Mouse (Mus musculus): ENCODE measurements at regions not wholly inside any gene's neighbourhood (a gene's known extent, or its start where the extent isn't known, plus 50 kb on each side); places are given as distances from the start of the nearest gene placed in this dataset.

DNA sequence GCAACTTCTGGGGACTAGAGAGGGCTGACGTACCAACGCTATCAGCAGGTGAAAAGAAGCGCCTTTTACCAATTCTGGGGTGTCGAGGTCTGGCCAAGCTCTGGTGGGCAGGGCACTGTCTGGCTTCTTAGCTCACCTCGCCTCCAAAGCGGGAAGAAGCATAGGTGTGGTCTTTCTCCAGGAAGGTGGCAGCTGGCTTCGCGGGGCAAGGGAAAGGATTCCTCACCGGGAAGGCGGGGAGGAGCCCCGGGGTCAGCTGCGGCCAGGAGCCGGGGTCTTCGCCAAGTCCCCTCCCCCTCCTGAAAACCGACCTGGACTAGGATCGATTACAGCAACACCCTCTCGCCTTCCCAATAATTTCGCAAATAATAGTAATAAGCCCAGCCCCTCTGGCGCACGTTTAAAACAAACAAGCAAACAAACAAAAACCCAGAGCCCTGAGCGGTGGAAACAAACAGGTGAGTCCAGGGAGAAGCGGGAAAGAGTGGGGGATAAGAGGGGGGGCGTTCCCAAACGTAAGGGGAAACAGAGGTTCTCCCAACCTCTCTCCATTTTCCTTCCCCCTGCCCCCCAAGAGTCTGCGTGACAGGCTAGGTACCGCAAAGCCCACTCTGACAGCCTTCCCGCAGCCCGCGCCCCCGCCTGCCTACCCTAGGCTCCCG lies 63.5 kb upstream of the Ak4 start:
- WGBS: under 1% methylated on average over 30 of the region's 31 CpGs
- H3K4me3 ChIP-seq: peak overlapping the region; percentile 94

DNA sequence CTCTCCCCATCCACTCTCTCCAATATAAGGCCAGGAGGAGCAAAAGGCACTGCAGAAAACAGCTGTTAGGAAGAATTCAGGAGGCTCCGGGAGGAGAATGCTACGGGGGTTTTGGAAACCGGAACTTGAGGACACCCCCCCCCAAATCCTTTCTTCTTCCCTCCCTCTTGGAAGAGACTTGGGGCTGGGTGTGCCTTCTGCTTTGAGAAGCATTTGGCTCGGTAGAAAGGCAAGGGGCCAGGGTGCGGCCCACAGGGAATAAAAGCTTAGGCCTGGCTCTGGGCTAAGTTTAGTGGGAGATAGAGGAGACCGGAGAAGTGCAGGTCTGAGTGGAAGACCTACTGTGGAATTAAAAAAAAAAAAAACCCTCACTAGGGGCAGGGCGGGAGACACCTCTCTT lies 64.1 kb upstream of the Ak4 start:
- H3K27ac ChIP-seq: peak overlapping the region; percentile 98; the same call in 1 of the 2 replicates
- no peaks in the 10 kb centered on the region for H3K27me3 ChIP-seq (replicated peaks)
- H3K4me2 ChIP-seq: peak overlapping the region; percentile 85
- ATAC-seq (replicated peaks): no peak
- no peaks in the 10 kb centered on the region for H3K36me3 ChIP-seq (replicated peaks)
- peaks cover 35% of the 10 kb centered on the region for H3K4me1 ChIP-seq
- WGBS: 6% methylated on average over 7 of the region's 7 CpGs
- H3K9me3 ChIP-seq: no peaks in the 10 kb centered on the region
- peak overlapping the region; percentile 86 for H3K9ac ChIP-seq
- H3K4me3 ChIP-seq: peak overlapping the region; percentile 94

More for the DNA sequence above, 63.5 kb upstream of the Ak4 start:
- Histone ChIP-seq H3K4me2 (peak overlapping the region; percentile 85), H3K36me3 (replicated peaks) (no peaks in the 10 kb centered on the region), H3K27me3 (replicated peaks) (no peaks in the 10 kb centered on the region), H3K9me3 (no peaks in the 10 kb centered on the region), H3K27ac (peak overlapping the region; percentile 98), H3K9ac (peak overlapping the region; percentile 86), H3K4me1 (peaks cover 35% of the 10 kb centered on the region)
- ATAC-seq (replicated peaks): peak; percentile 74

DNA sequence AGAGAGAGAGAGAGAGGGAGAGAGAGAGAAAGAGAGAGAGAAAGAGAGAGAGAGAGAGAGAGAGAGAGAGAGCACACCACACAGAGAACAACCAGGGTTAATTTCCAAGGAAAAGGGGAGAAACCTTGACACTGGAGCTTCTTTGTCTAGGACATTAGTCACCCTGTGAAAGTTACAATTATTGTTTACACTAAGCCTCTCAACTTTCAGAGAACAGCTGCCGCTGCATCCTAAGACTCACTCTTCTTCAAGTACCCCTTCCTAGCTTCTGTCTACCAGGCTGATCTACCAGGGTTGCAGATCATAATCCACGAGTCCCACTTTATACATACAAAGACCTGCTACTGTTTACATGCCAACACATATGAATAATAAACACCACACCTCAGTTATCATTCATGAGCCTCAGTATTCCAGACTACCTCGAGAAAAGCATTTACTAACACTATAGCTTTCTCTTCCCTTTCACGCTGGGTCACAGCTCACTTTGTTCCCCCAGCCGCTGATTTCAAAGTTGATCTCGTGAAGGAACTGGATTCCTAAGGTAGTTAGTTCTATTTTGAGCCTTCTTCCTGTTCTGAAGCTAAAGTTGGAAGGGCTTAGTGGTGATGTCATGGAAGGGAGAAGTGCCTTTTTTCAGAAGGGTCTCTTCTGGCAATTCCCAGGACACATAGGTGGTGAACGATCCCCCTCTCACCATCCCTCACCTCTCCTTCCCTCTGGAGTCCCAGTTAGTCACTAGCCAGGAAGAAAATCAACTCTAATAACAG lies 64.8 kb upstream of the Ak4 start:
- H3K4me1 ChIP-seq: peaks cover 35% of the 10 kb centered on the region
- H3K36me3 ChIP-seq (replicated peaks): no peaks in the 10 kb centered on the region
- H3K27me3 ChIP-seq (replicated peaks): no peaks in the 10 kb centered on the region
- 0 out of 2 replicates have a peak overlapping the region, but pooled peaks have one; percentile 98 for H3K27ac ChIP-seq
- H3K4me2 ChIP-seq: peak overlapping the region; percentile 85
- 20% methylated on average over 7 of the region's 7 CpGs for WGBS
- peak overlapping the region; percentile 86 for H3K9ac ChIP-seq
- H3K9me3 ChIP-seq: no peaks in the 10 kb centered on the region
- no peak for ATAC-seq (replicated peaks)
- H3K4me3 ChIP-seq: peak overlapping the region; percentile 94

DNA sequence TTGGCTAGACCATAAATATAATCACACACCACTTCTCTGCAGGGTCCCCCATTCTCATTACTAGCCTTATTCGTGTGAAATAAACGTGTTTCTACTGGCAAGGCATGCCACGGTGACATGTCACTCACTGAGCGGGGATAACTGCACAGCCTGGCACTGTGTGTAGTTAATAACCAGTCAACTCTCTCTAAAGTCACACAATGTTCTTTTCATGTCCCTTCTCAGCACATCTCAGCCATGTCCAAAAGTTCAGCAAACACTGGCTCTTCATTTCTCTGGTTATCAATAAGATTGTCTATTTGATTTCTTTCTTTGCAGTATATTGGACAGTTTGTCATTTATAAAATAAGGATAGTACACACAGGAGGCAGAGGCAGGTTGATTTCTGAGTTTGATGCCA lies 66.9 kb upstream of the Ak4 start:
- no peaks in the 10 kb centered on the region for H3K9me3 ChIP-seq
- H3K9ac ChIP-seq: no peak overlapping the region
- H3K4me1 ChIP-seq: peaks cover 27% of the 10 kb centered on the region
- no peak overlapping the region for H3K4me3 ChIP-seq
- WGBS: 74% methylated on average over 4 of the region's 4 CpGs
- H3K4me2 ChIP-seq: no peak overlapping the region
- no peaks in the 10 kb centered on the region for H3K27me3 ChIP-seq (replicated peaks)
- no peak overlapping the region for H3K27ac ChIP-seq
- H3K36me3 ChIP-seq (replicated peaks): no peaks in the 10 kb centered on the region
- ATAC-seq (replicated peaks): no peak

DNA sequence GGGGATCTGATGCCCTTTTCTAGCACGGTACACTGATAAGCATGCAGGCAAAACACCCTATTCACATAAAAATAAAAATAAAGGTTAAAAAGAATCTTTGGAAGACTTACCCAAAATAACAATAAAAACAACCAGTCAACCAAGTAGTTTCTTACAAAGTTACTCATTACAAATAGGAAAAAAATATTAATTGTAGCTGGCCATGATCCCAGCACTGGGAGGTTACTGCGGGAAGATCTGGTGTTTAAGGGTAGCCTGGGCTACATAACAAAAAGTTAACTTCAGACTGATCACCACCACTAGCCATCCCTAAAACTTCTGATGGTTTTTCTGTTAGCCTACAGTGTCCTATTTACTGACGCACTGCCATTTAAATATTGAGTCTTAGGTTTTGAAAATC lies 67.4 kb upstream of the Ak4 start:
- Histone ChIP-seq H3K9ac (no peak overlapping the region), H3K27ac (no peak overlapping the region), H3K36me3 (replicated peaks) (no peaks in the 10 kb centered on the region; the same call in 1 of the 2 replicates), H3K4me3 (no peak overlapping the region), H3K4me1 (peaks cover 27% of the 10 kb centered on the region), H3K4me2 (no peak overlapping the region), H3K27me3 (replicated peaks) (no peaks in the 10 kb centered on the region), H3K9me3 (no peaks in the 10 kb centered on the region)
- ATAC-seq (replicated peaks): no peak
- 88% methylated on average over 3 of the region's 3 CpGs for WGBS

DNA sequence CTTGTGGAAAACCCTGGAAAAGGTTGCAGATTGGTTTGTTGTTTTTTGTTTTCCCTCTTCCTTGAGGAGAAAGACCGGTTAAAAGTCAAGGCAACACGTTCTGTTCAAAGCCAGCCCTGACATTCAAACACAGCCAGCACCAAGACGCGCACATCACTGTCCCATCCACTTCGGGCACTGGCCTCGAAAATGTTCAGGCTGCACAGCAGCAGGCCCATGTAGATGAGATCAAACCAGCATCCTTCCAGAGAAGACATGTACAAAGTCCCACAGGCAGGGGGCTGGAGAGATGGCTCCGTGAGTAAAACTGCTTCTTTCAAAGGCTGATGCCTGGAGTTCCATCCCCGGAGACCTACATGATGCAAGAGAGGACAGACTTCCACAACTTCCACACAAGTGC lies 68.4 kb upstream of the Ak4 start:
- Histone ChIP-seq H3K27ac (no peak overlapping the region), H3K9me3 (no peaks in the 10 kb centered on the region), H3K4me1 (peaks cover 27% of the 10 kb centered on the region), H3K4me2 (no peak overlapping the region), H3K27me3 (replicated peaks) (no peaks in the 10 kb centered on the region), H3K4me3 (no peak overlapping the region), H3K36me3 (replicated peaks) (peaks cover 6% of the 10 kb centered on the region; the same call in 1 of the 2 replicates), H3K9ac (no peak overlapping the region)
- ATAC-seq (replicated peaks): no peak
- 83% methylated on average over 8 of the region's 8 CpGs for WGBS

DNA sequence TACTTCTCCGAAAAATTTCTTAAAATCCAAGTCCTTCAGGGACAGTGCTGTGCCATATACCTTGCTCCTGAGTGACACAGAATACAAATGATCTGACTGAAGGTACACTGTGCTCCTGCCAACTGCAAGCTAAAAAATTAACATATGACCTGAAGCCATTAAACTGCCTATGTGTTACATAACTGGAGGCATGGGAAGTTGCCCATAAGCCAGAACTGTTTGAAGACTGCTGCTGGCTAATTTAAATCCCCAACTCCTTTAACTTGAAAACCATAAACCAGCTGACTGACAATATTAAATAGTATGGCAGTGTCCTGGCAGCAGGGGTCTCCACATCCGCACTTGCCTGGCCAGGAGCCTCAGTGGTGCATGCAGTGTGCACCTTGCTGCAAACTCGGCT lies 68.9 kb upstream of the Ak4 start:
- Histone ChIP-seq H3K4me1 (peaks cover 27% of the 10 kb centered on the region), H3K27me3 (replicated peaks) (no peaks in the 10 kb centered on the region), H3K9ac (no peak overlapping the region), H3K4me2 (no peak overlapping the region), H3K9me3 (no peaks in the 10 kb centered on the region), H3K36me3 (replicated peaks) (peaks cover 8% of the 10 kb centered on the region; the same call in 1 of the 2 replicates), H3K27ac (no peak overlapping the region), H3K4me3 (no peak overlapping the region)
- 87% methylated on average over 3 of the region's 3 CpGs for WGBS
- ATAC-seq (replicated peaks): no peak

DNA sequence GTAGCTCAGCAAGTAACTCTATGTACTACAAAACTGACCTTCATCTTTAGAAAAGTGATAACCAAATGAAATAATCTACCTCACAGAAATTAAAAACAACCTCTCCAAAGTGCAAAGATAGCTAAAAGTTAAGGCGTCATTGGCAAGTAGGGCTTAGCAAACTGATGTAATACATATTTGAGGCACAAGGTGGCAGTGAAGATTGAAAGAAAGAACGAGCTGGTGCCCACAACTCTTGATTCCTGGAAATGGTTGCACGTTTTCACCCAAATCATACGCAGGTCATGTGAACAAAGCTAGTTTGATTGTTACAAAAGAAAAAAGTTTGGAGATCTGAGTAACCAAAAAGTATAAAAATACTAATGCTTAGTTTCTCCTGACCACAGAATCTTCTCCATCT lies 69.7 kb upstream of the Ak4 start:
- no peaks in the 10 kb centered on the region for H3K27me3 ChIP-seq (replicated peaks)
- no peak overlapping the region for H3K4me2 ChIP-seq
- no peak overlapping the region for H3K9ac ChIP-seq
- no peak overlapping the region for H3K27ac ChIP-seq
- peaks cover 19% of the 10 kb centered on the region for H3K4me1 ChIP-seq
- no peak overlapping the region for H3K4me3 ChIP-seq
- ATAC-seq (replicated peaks): no peak
- H3K36me3 ChIP-seq (replicated peaks): peaks cover 9% of the 10 kb centered on the region; the same call in 1 of the 2 replicates
- H3K9me3 ChIP-seq: no peaks in the 10 kb centered on the region
- 17% methylated on average over 4 of the region's 4 CpGs for WGBS

DNA sequence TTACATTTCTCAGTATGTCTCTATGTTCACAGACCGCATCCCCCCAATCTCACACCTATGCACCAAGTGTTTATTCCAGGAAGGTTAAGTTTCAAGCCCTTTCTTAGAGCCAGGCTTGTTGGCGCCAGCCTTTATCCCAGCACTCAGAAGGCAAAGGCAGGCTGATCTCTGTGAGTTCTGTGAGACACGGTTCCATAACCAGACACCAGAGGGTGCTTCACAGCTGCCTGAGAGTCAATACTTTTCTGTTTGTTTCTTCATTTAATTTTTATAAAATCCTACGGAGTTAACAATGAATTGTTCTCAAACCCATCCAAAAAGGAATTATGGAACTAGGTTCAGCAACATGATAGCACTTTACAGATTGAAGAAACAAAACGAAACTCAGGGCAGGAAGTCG lies 71.8 kb upstream of the Ak4 start:
- H3K4me3 ChIP-seq: no peak overlapping the region
- H3K9me3 ChIP-seq: no peaks in the 10 kb centered on the region
- ATAC-seq (replicated peaks): no peak
- no peak overlapping the region for H3K9ac ChIP-seq
- H3K4me2 ChIP-seq: no peak overlapping the region
- H3K36me3 ChIP-seq (replicated peaks): peaks cover 18% of the 10 kb centered on the region
- WGBS: 84% methylated on average over 6 of the region's 6 CpGs
- H3K27me3 ChIP-seq (replicated peaks): no peaks in the 10 kb centered on the region
- H3K4me1 ChIP-seq: no peaks in the 10 kb centered on the region; the same call in 1 of the 2 replicates
- no peak overlapping the region for H3K27ac ChIP-seq

DNA sequence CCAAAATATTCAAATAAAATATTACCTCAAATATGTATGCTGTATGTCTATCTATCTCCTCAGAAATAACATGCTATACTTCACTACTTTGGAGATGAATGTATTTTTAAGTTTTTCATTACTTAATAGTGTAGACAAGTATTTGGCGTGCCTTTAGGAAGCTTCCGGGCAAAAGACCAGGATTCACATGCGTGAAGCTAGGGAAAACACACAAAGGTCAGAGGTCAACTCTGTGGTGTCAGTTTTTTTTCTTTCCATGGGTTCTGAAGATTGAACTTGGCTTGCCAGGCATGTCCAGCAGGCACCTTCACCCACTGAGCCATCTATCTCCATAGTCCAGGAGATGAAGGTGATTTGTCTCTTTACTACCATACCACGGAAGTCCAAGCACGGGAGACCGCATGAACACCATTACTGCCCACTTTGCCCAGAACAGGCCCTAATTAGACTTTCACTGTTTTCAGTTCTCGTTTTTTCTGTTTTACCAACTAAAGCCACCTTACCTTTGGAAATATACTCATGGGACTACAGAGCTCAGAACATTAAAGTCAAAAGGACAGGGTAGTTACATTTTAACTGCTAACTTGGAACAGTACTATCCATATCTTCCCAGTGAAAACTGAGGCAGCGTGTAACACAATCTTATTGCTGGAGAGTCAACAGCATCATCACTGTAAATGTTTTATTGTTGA lies 76.9 kb upstream of the Ak4 start:
- H3K4me1 ChIP-seq: no peaks in the 10 kb centered on the region
- H3K4me3 ChIP-seq: no peak overlapping the region
- no peak overlapping the region for H3K27ac ChIP-seq
- peaks cover 18% of the 10 kb centered on the region for H3K36me3 ChIP-seq (replicated peaks)
- ATAC-seq (replicated peaks): no peak
- no peak overlapping the region for H3K9ac ChIP-seq
- no peak overlapping the region for H3K4me2 ChIP-seq
- no peaks in the 10 kb centered on the region for H3K27me3 ChIP-seq (replicated peaks)
- H3K9me3 ChIP-seq: no peaks in the 10 kb centered on the region
- WGBS: 94% methylated on average over 8 of the region's 8 CpGs

DNA sequence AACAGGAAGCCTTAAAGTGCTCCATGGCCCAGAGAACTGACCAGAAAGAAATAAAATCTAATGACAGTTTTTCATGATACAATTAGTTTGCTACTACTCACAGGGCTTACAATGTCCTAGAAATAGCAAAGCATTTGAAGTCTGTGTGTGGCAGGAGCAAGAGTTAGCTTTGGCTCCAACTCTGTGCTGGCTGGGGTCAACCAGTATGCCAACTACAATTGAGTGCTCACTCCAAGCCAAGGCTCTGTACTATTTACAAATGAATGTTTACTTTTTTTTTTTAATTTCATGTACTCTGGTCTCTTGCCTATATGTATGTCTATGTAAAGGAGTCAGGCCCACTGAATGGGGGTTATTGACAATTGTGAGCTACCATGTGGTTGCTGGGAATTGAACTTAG lies 75.7 kb upstream of the Jak1 start:
- H3K36me3 ChIP-seq (replicated peaks): peaks cover 13% of the 10 kb centered on the region
- H3K9me3 ChIP-seq: no peaks in the 10 kb centered on the region
- no peak overlapping the region for H3K4me3 ChIP-seq
- H3K9ac ChIP-seq: no peak overlapping the region
- H3K4me2 ChIP-seq: no peak overlapping the region
- no peaks in the 10 kb centered on the region for H3K4me1 ChIP-seq
- no peak overlapping the region for H3K27ac ChIP-seq
- H3K27me3 ChIP-seq (replicated peaks): no peaks in the 10 kb centered on the region
- no peak for ATAC-seq (replicated peaks)

DNA sequence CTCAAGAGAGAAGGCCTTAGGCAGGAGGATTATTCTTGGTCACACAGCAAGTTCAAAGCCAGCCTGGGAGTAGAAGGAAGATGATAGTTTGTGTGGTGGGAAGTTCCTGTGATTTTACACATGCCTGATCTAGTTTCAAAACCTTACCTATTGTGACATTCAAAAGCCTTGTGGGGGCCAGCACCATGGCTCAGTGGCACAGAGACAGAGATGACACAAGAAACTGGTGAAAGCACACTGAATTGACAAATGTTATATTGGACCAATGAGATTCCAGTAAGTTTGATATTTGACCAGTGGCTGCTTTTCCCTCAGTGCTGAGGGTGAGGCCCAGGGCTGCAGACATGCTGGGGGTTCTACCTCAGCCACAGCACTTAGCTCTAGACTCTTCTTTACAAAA lies 73.1 kb upstream of the Jak1 start:
- Histone ChIP-seq H3K9ac (no peak overlapping the region), H3K36me3 (replicated peaks) (no peaks in the 10 kb centered on the region), H3K4me1 (no peaks in the 10 kb centered on the region), H3K27me3 (replicated peaks) (no peaks in the 10 kb centered on the region), H3K4me2 (no peak overlapping the region), H3K4me3 (no peak overlapping the region), H3K27ac (no peak overlapping the region), H3K9me3 (no peaks in the 10 kb centered on the region)
- no peak for ATAC-seq (replicated peaks)

Measured in midbrain, embryonic 15.5 days (tissue).